Mouse (Mus musculus) ES-E14 (cell line): Measurements from ENCODE around the gene Syna.

Experiments used
- CHD2 ChIP-seq: IDR thresholded peaks from 2 replicates; pipeline ENCODE4 v1.6.1; 2014; ENCODE audit warnings: mild to moderate bottlenecking, low read depth, low read length, inconsistent platforms
- HCFC1 ChIP-seq: IDR thresholded peaks from 2 replicates; pipeline ENCODE4 v1.6.1; 2012; ENCODE audit warnings: low read length, inconsistent platforms, borderline replicate concordance; ENCODE audit not compliant: insufficient read depth
- ZC3H11A ChIP-seq: IDR thresholded peaks from 2 replicates; pipeline ENCODE4 v1.6.1; 2012; ENCODE audit warnings: low read depth, mild to moderate bottlenecking, inconsistent platforms, low read length, borderline replicate concordance
- ZNF384 ChIP-seq: IDR thresholded peaks from 2 replicates; pipeline ENCODE4 v1.6.1; 2012; ENCODE audit warnings: low read depth, low read length, inconsistent platforms

DNA sequence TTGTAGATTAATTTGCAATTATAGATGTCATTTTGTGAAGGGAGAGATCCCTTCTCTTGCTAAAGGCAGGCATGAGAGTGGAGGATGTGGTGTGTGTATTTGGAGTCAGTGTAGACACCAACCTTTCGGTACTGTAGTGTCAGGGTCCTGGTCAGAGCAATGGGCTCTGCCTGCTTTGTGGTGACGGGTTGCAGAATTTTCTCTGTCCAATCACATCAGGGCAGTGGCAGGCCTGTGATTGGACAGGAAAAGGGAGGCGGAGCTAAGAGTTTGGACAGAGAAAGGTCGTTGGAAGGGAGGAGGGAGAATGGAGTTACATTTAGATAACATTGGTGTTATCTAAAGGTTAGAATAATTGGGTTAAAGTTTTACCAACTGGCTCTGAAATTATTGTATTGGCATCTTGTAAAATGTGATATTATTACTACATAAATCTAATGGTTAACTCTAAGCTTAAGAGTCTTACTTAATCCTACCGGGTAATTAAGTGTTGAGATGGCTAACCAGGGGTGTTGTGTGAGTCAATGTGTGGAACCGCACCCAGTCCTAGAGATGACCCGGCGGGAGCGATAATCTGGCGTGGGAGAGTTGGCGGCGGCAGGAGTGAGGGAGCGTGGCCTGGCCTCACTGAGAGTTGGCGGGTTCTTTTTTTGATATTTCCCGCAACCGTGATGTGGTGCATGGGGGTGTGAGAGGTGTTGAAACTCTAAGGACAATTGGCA is 640 bp upstream of the Syna start:
- no peak for TF ChIP-seq CHD2
- no peak for TF ChIP-seq HCFC1
- no peak for TF ChIP-seq ZNF384
- TF ChIP-seq ZC3H11A = no peak
